Mouse (Mus musculus) midbrain, embryonic 12.5 days (tissue): ENCODE data around the gene Xrcc4. TPM values are rescaled to one million over a fixed set of nuclear protein-coding genes. Genes with fewer than 3 reads are reported as not detected.
"Not testable (repeated sequence)": the region's sequence is repeated elsewhere in the genome, so short reads cannot be mapped to it uniquely, and the experiment has no call there.

ENCODE experiments used
- ATAC-seq: fragments of 200-750 bp; cut with Nextera tagmentation; 2 replicates; pipeline ENCODE4 v1.8.0; 2017; ENCODE audit warnings: low read depth, moderate TSS enrichment, moderate library complexity; ENCODE audit not compliant: low FRiP score
- H3K27ac ChIP-seq: fragments of 300-500 bp; sonication (generic); replicated peaks from 2 replicates; pipeline ENCODE4 v1.5.1; 2016; ENCODE audit warnings: mild to moderate bottlenecking
- H3K27me3 ChIP-seq: fragments of 300-500 bp; sonication (generic); 2 replicates; pipeline ENCODE4 v1.6.1; 2016; ENCODE audit warnings: mild to moderate bottlenecking
- H3K36me3 ChIP-seq: fragments of 300-500 bp; sonication (generic); 2 replicates; pipeline ENCODE4 v1.6.1; 2016
- H3K4me1 ChIP-seq: fragments of 300-500 bp; sonication (generic); 2 replicates; pipeline ENCODE4 v1.6.1; 2016
- H3K4me2 ChIP-seq: fragments of 300-500 bp; sonication (generic); replicated peaks from 2 replicates; pipeline ENCODE4 v1.6.1; 2016; ENCODE audit warnings: mild to moderate bottlenecking, moderate library complexity
- H3K4me3 ChIP-seq: fragments of 300-500 bp; sonication (generic); 2 replicates; pipeline ENCODE4 v1.5.1; 2016; ENCODE audit warnings: mild to moderate bottlenecking
- H3K9ac ChIP-seq: fragments of 300-500 bp; sonication (generic); replicated peaks from 2 replicates; pipeline ENCODE4 v1.6.1; 2016; ENCODE audit warnings: mild to moderate bottlenecking, moderate library complexity
- H3K9me3 ChIP-seq: fragments of 300-500 bp; sonication (generic); 2 replicates; pipeline ENCODE4 v1.6.1; 2016; ENCODE audit warnings: mild to moderate bottlenecking
- WGBS: fragments of 180-500 bp; shearing (Covaris S2); methylation state at CpG from one replicate; pipeline ENCODE4 v1.1.7; 2016; 5-methylcytosine and 5-hydroxymethylcytosine counted together
- polyA plus RNA-seq: library from polyadenylated mRNA; unstranded; fragments of >200 nt; fragmentation: Nextera tagmentation; extraction: Ambion mirVana; gene quantifications from 2 replicates; pipeline ENCODE4 v1.2.1, GENCODE M21; 2016

Xrcc4 gene
- polyA plus RNA-seq = 11.9 and 12.4 TPM in 2 replicates

DNA sequence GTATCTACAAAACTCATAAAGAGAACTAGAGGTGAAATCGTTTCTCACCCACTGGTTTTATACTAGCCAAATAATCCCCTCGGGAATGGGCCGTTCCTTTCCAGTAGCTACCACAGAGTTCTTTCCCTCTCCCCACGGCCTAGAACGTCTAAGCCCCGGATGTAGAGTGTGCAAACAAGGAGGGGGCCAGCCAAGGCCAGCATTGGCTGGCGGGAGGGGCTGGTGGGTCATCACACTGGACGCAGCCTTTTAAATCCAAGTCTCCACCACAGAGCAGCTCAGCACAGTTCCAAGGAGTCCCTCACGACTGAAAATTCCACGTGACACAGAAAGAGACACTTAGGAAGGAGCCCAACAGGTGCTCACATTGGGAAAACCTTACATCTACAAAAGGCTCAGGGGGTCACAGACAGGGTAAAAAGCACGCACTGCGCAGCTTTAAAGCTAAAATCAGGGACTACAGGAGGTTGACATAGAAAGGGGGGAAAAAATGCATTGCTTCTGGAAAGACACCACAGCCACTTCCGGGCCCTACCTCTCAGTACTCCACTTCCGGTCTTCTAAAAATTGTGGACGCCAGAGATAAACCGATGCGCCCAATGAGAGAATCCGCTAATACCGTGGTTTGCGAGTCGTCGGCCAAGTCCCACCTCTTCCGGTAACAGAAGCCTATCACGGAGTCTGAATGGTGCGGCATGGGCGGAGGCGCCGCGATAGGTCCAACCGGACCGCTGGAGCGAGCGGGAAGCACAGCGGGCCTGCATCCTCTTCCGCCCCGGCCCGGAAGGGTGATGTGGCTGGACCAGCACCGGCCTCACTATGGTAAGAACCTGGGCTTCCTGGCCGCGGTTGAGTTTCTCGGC is at the start of gene Xrcc4, which contains the start of gene Tmem167:
Gene Xrcc4, minus strand, starts transcription at position 647 of the 863 bp plus-strand sequence.
Gene Tmem167, plus strand, starts transcription at position 162 of the 863 bp plus-strand sequence.
- ATAC-seq = peak; percentile 100
- peak within 1 kb of the TSS; percentile 95 for H3K9ac ChIP-seq
- H3K9me3 ChIP-seq = no peaks in the 10 kb centered on the region
- 2% methylated on average over 40 of the region's 41 CpGs for WGBS
- H3K36me3 ChIP-seq = no peaks in the 10 kb centered on the region
- peak within 1 kb of the TSS; percentile 79 for H3K27ac ChIP-seq
- peak within 1 kb of the TSS; percentile 94 for H3K4me3 ChIP-seq
- H3K4me2 ChIP-seq = peak within 1 kb of the TSS; percentile 86
- H3K27me3 ChIP-seq = no peaks in the 10 kb centered on the region
- H3K4me1 ChIP-seq = peaks cover 5% of the 10 kb centered on the region; the same call in 1 of the 2 replicates

DNA sequence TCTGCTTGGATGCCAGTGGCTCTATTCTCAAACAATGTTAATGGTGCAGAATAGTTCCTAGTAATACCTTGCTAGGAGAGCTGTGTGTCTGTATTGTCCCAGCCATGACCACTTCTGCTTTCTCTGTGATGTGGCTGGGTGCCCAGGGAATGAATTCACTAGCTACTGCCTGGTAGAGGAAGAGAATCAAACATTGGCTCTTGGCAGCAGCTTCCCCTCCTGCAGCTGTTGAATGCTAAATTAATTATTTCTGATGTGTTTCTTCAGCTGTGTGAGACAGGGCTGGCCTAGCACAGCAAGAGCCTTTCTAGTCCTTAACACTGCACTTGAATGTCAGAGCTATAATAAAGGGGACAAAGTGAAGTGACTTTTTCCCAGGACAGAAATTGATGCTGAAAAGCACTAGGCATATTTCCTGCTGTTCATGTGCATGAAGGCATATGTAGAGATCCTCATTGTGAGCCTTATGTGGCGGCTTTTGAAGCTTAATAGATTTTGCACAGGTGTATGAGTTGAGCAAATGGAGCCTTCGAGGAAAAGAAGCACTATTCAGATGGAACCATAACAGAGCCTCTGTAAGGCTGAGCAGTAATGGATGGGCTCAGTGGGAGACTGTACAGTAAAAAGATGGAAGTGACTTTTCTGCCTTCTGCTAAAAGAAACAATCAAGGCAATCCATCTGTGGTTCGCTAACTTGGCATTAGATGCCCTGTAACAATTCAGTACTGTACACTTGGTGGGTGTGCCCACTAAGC is 46.9 kb upstream of the Xrcc4 start:
- no peaks in the 10 kb centered on the region for H3K9me3 ChIP-seq
- no peak overlapping the region for H3K4me3 ChIP-seq
- H3K4me1 ChIP-seq = no peaks in the 10 kb centered on the region
- WGBS = 77% methylated on average over 3 of the region's 3 CpGs
- 0 out of 2 replicates have a peak, but pooled peaks have one; percentile 16 for ATAC-seq
- H3K9ac ChIP-seq = no peak overlapping the region
- H3K27ac ChIP-seq = no peak overlapping the region
- no peaks in the 10 kb centered on the region for H3K36me3 ChIP-seq
- no peak overlapping the region for H3K4me2 ChIP-seq
- no peaks in the 10 kb centered on the region for H3K27me3 ChIP-seq

DNA sequence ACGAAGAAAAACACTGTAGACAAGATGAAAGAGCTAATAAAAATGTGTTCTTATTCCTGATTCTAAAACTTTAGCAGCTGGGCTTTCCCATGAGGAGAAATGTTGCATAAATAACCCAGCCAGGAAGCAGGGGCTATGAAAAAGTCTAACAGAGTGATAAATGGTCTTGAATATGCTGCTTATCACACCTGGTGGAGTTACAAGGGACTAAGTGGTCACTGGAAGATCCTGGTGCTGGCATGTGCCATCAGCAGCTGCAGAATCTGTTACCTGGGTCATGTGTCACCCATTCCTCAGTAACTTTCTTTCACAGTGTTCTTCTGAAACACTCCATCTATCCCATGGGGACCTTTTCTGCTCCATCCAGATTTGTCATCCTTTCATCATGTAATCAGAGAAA is 22.3 kb upstream of the Xrcc4 start:
- Histone ChIP-seq H3K27me3 (no peaks in the 10 kb centered on the region), H3K4me2 (no peak overlapping the region), H3K9me3 (no peaks in the 10 kb centered on the region), H3K4me1 (no peaks in the 10 kb centered on the region), H3K36me3 (no peaks in the 10 kb centered on the region), H3K27ac (no peak overlapping the region), H3K4me3 (no peak overlapping the region), H3K9ac (no peak overlapping the region)
- 85% methylated on average over 1 of the region's 1 CpGs for WGBS
- no peak for ATAC-seq

DNA sequence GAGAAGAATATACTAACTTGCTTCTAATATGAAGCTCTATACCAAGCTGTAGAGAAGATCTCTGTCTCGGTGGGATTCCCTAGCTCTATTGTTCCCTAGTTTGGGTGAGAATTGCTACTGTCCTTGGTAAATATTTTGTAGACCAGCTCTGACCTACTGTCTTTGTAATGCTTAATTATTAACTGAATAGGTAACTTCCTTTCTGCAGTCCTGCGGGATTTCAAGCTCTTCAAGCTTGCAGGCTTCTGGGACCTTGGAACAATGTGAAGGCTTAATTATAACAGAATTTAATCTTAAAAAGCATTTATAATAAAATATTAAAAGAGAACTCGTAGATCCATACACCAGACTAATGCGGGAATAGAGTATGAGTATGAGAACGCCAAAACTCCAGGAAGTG is 19.3 kb upstream of the Xrcc4 start:
- H3K9ac ChIP-seq, H3K27ac ChIP-seq, ATAC-seq, H3K4me1 ChIP-seq, H3K4me3 ChIP-seq, H3K4me2 ChIP-seq, H3K27me3 ChIP-seq, H3K9me3 ChIP-seq: not testable (repeated sequence)
- H3K36me3 ChIP-seq = peaks cover 25% of the 10 kb centered on the region
- WGBS = 92% methylated on average over 5 of the region's 5 CpGs

DNA sequence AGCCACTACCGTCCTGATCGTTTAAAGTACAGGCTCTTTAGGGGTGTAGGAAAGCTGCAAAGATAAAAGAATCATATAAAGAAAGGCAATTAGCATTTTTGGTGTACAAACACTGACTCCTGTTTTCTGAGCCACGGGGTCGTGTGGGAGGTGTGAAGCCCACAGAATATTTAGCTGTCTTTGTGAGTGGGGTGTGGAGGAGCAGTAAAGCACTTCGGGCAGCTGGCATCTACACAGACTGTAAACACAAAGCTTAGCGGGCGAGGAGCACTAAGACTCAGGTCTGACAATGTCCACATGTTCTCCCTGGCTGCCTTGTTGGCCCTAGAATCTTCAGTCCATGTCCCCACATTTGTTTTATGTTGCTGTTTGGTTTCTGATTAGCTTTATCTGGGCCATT is 16.7 kb upstream of the Xrcc4 start:
- no peak overlapping the region for H3K4me3 ChIP-seq
- 95% methylated on average over 7 of the region's 7 CpGs for WGBS

DNA sequence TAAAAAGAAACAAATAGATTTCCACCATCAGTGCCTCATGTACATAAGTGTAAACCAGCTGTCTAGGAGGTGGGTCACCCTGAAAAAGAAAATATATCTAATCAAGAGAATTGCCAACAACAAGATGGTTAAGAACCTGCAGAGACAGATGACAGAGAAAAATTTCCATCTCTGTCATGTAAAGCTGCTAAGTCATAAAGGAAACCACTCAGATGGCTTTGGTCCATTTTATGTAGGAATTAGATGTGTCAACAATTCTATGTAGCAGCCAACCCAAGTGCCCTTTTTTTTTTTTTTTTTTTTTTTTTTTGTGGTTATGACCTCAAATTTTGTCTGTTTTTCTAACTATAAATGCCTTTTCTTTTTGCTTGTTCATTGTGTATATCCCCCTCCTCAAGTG is 12.1 kb upstream of the Xrcc4 start:
- no peaks in the 10 kb centered on the region for H3K9me3 ChIP-seq
- ATAC-seq = no peak
- peaks cover 37% of the 10 kb centered on the region for H3K36me3 ChIP-seq
- no peak overlapping the region for H3K4me3 ChIP-seq
- no peak overlapping the region for H3K4me2 ChIP-seq
- no peaks in the 10 kb centered on the region for H3K27me3 ChIP-seq
- H3K9ac ChIP-seq = no peak overlapping the region
- H3K4me1 ChIP-seq = no peaks in the 10 kb centered on the region
- H3K27ac ChIP-seq = no peak overlapping the region

More for the DNA sequence above, 16.7 kb upstream of the Xrcc4 start:
- H3K36me3 ChIP-seq = peaks cover 37% of the 10 kb centered on the region
- no peak overlapping the region for H3K27ac ChIP-seq
- H3K9ac ChIP-seq = no peak overlapping the region
- ATAC-seq = no peak
- no peak overlapping the region for H3K4me2 ChIP-seq
- H3K9me3 ChIP-seq = no peaks in the 10 kb centered on the region
- no peaks in the 10 kb centered on the region for H3K4me1 ChIP-seq
- no peaks in the 10 kb centered on the region for H3K27me3 ChIP-seq

DNA sequence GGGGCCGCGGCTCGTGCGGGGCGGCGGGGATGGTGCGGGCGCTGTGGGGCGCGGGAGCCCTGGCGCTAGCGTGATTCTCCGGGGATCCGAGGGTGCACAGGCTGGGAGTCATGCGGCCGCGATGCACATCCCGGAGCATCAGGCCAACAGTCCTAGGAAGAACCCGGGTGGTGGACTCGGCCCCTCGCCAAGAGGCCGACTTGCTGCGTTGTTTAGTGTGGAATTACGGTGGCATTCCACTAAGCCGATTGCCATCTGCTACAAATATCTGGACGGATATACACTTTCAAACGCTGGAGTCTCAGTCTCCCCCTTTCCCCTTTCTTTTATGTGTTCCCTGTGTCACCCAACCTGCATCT is 396 bp upstream of the Xrcc4 start:
- no peaks in the 10 kb centered on the region for H3K27me3 ChIP-seq
- H3K36me3 ChIP-seq = no peaks in the 10 kb centered on the region
- no peaks in the 10 kb centered on the region for H3K9me3 ChIP-seq
- peak overlapping the region; percentile 94 for H3K4me3 ChIP-seq
- peak; percentile 79 for ATAC-seq
- peak overlapping the region; percentile 95 for H3K9ac ChIP-seq
- H3K4me2 ChIP-seq = peak overlapping the region; percentile 86
- H3K4me1 ChIP-seq = peaks cover 5% of the 10 kb centered on the region; the same call in 1 of the 2 replicates
- 1% methylated on average over 18 of the region's 27 CpGs for WGBS
- H3K27ac ChIP-seq = peak overlapping the region; percentile 79

DNA sequence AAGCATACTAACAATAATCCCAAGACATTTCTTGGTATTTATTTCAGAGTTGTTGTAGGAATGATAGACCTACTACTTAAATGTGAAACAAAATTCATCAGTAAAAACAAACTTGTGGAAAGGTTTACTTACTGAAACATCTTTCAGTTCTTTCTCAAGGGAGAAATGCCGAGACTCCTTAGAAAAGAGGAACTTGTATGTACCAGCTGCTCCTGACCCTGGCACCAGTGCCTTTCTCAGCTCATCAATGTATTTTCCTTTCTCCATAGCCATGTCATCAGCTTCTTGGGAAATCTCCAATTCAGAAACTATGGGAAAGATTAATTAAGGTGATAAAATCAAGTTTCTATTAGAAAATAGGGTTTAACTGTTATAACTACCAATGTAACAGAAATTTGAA is 27.5 kb downstream of the Xrcc4 start:
- no peaks in the 10 kb centered on the region for H3K36me3 ChIP-seq
- no peak overlapping the region for H3K27ac ChIP-seq
- H3K9ac ChIP-seq = no peak overlapping the region
- ATAC-seq = no peak
- H3K9me3 ChIP-seq = no peaks in the 10 kb centered on the region
- H3K27me3 ChIP-seq = no peaks in the 10 kb centered on the region
- H3K4me3 ChIP-seq = no peak overlapping the region
- 90% methylated on average over 1 of the region's 1 CpGs for WGBS
- H3K4me1 ChIP-seq = no peaks in the 10 kb centered on the region
- H3K4me2 ChIP-seq = no peak overlapping the region

DNA sequence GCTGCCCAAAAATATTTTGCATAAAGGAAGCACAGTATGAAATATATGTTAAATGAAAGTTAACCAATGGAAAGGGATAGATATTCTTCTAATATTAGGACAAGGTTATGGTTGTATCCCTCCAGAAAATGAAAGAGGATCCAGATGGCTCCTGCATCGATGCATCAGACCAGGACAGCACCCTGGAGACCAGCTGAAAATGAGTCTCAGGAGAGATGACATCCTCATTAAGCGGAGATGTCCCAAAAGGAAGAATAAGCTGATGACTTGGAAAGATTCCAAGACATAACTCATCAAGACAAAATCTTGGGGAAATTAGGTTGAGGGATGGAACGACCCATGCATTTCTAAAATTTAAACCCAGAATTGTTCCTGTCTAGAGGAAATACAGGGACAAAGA is 37.0 kb downstream of the Xrcc4 start:
- Histone ChIP-seq H3K27me3 (no peaks in the 10 kb centered on the region), H3K9me3 (no peaks in the 10 kb centered on the region), H3K27ac (no peak overlapping the region), H3K4me1 (no peaks in the 10 kb centered on the region), H3K4me3 (no peak overlapping the region), H3K4me2 (no peak overlapping the region), H3K36me3 (no peaks in the 10 kb centered on the region), H3K9ac (no peak overlapping the region)
- ATAC-seq = no peak
- WGBS = 76% methylated on average over 3 of the region's 3 CpGs

DNA sequence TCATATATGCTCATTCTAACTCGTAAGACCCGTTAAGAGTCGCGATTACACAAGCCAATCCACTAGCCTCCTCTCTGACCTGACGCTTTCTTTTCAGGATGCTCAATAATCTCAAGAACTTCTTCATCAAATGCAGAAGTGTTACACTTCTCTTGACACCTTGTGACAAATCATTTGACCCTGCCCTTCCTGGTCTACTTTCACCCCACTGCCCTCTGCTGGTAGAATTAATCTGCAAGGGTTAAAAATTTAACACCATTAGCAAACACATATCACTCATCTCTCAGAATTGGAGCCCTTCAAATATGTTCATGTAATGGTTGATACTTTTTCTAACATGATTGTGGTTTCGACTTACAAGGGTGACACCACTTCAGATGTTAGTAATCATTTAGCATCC is 37.7 kb downstream of the Xrcc4 start:
- Histone ChIP-seq H3K9me3 (no peaks in the 10 kb centered on the region), H3K4me3 (no peak overlapping the region), H3K27ac (no peak overlapping the region), H3K9ac (no peak overlapping the region), H3K36me3 (no peaks in the 10 kb centered on the region), H3K27me3 (no peaks in the 10 kb centered on the region), H3K4me2 (no peak overlapping the region), H3K4me1 (no peaks in the 10 kb centered on the region)
- 84% methylated on average over 6 of the region's 6 CpGs for WGBS
- no peak for ATAC-seq

DNA sequence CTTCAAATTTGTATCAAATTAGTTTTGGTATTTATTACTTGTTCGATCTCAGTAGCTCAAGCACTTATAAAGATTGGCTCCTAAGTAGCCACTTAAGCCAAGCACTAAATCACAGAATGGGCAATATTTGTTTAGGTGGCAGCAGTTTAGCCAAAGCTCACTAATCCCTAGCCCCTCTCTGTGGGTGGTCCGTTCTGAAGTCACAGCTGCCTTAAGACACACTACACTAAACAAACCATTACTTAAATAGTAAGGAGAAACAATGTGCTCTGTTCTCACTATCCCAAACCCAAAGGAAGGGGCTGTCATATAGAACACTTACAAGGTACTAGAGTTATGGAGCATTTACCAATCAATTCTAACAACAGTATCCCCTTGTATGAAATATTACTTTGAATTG is 49.8 kb downstream of the Xrcc4 start:
- ATAC-seq = peak; percentile 49; the same call in 1 of the 2 replicates
- H3K4me1 ChIP-seq = no peaks in the 10 kb centered on the region
- 5% methylated on average over 2 of the region's 2 CpGs for WGBS

DNA sequence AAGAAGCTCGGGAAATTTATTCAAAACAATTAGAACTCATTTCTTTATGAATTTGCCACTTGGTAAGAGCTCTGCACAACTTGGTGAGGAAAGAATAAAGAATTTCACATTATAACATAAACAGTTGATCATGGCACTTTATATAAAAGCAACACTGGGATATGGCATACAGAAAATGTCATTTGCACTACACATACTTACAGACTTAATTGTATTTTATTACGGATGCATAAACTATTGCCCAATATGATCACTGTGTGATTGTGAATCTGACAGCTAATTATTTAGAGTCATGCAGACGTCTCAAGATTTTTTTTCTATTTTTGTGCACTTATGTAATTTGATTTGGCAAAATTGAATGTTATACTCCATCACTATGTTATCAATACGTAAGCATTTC is 56.4 kb downstream of the Xrcc4 start:
- no peaks in the 10 kb centered on the region for H3K27me3 ChIP-seq
- 61% methylated on average over 4 of the region's 4 CpGs for WGBS
- H3K4me1 ChIP-seq = 0 out of 2 replicates have a peak, but pooled peaks cover 7% of the 10 kb centered on the region
- H3K27ac ChIP-seq = no peak overlapping the region
- no peaks in the 10 kb centered on the region for H3K9me3 ChIP-seq
- no peak overlapping the region for H3K9ac ChIP-seq
- no peaks in the 10 kb centered on the region for H3K36me3 ChIP-seq
- H3K4me3 ChIP-seq = no peak overlapping the region
- H3K4me2 ChIP-seq = no peak overlapping the region
- no peak for ATAC-seq

More for the DNA sequence above, 49.8 kb downstream of the Xrcc4 start:
- Histone ChIP-seq H3K9ac (no peak overlapping the region), H3K4me2 (no peak overlapping the region), H3K27me3 (no peaks in the 10 kb centered on the region), H3K4me3 (no peak overlapping the region), H3K9me3 (no peaks in the 10 kb centered on the region), H3K27ac (no peak overlapping the region), H3K36me3 (no peaks in the 10 kb centered on the region)
